Mouse (Mus musculus) kidney, adult 2 months (tissue): ENCODE measurements around the gene Pacsin2.
A peak's percentile ranks its signal among the peaks of the same experiment; 100 is the strongest.

Source experiments
- CTCF ChIP-seq: fragments of 200-500 bp; conservative IDR thresholded peaks from 2 replicates; pipeline ENCODE4 v1.5.1; 2011; ENCODE audit warnings: low read depth, mild to moderate bottlenecking, control low read depth, low read length, moderate library complexity, mixed read lengths; ENCODE audit not compliant: insufficient read depth, insufficient read length
- POLR2A ChIP-seq: fragments of 200-500 bp; IDR thresholded peaks from one replicate; pipeline ENCODE4 v1.6.1; 2011; ENCODE audit warnings: low read depth, low read length, control low read depth

DNA sequence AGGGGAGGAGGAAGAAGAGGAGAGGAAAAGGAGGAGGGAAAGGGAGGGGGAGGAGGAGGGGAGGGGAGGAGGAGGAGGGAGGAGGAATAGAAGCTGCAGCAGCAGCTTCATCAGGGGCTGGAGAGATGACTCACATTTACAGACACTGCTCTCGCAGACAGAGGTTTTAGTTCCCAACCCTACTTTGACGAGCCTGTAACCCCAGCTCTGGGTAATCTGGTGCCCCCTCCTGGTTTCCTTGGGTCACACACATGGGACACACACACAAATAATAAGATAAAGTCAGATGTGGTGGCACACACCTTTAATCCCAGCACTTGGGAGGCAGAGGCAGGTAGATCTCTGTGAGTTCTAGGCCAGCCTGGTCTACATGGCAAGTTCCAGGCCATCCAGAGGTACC is 19.1 kb upstream of the Pacsin2 start:
- TF ChIP-seq CTCF (peak; percentile 60), POLR2A (no peak)
